Mouse (Mus musculus) cerebellum, adult 11 months (tissue): ENCODE measurements around the gene Slc24a4.

Source experiments
- DNase-seq: peaks from one replicate; pipeline ENCODE4 v3.0.0; 2022

Slc24a4 gene

DNA sequence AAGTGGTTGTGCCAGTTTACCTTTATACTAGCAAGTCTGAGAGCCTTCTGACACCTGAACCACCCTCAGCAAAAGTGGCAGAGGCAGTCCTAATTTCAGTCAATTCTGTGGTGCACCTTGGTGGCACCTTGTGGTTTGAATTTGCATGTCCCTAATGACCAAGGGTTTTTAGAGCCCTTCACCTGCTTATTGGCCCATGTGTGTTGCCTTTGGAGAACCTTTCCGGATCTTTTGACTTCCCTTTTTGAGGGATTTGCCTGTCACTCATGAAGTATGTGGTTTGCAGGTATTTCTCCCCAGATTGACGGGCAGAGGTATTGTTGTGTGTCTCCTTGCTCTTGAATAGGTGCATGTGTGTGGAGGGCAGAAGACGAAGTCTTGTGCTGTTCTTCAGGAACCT is 181.7 kb downstream of the Slc24a4 start:
- no peak for DNase-seq

DNA sequence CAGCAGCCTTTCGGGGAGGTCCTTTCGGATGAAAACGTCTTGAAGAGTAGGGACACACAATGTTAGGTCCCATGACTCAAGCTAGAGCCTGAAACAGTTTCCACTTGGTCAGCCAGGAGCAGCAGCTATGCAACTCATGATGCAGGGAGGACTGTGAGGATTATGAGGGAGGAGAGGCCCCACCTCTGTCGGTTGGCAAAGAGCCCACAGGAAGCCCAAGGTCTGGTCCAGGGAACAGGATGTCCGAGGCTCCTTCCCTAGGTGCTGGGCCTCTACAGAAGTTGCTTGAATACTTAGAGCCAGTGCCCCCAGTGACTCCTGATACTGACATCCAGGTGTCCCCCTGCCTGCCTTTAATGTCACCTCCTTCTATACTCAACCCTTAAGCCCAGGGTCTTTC is 182.9 kb downstream of the Slc24a4 start:
- no peak for DNase-seq
